Mouse (Mus musculus): Measurements from ENCODE around the gene Ddx17.

Ddx17 gene

DNA sequence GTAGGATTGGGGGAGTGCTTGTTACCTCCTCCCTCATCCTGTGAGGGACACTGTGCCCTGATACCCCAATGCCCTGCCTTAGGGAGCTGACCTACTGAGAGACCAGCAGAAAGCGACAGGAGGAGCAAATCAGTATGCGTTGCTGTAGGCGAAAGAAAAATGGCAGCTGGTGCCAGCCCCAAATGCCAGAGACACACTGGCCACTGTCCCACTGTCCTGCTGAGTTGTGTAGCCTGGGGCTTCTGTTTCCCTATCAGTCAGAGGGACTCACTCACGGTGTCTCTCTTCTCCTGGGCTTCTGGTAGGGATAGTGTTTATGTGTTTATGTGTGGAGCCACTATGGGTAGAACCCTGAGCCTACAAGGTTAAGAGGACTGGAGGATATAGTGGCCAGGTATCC lies 28.8 kb downstream of the Ddx17 start:
- DNase-seq = no peak

DNA sequence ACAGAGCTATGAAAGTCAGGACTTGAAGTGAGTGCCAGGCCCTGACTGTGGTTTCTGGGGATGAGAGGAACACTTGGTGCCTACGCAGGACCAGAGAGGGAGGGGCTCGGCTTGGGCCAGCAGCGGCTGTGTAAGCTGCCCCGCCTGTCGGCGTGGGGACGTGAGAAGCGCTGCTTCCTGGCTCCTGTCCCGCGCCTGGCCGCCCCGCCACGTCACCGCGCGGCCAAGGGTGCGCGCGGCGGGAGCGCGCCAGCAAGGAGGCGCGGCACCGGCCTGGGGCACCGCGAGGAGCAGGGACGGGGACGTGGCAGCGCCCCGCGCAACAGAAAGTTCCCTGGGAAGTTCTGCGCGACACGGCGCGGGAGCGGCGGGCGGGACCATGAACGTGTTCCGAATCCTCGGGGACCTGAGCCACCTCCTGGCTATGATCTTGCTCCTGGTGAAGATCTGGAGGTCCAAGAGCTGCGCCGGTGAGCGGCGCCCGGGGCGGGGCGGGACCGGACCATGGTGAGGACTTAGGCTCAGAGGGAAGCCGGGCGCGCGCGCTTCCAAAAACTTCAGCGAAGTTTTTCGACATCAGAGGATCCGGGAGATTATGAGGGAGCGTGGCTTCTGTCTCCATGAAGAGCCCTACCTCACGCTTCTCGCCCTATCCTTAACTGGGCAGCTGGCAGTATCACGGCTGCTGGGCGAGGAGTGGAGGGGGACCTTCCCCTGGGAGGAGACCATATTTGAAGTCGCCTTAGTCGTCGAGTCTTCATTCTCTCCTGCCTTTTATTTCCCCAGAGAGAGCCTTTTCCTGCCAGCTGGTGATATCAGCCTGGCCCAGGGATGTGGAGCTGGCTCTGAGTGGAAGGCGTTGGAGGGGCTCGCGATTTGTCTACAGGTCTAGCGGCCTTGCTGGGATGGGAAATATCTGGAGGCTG lies 30.1 kb downstream of the Ddx17 start, which contains the start of gene Kdelr3:
TSS of gene Kdelr3 (plus strand) at position 241 of the 926 bp plus-strand sequence.
- peak; percentile 86 to 93 for DNase-seq

DNA sequence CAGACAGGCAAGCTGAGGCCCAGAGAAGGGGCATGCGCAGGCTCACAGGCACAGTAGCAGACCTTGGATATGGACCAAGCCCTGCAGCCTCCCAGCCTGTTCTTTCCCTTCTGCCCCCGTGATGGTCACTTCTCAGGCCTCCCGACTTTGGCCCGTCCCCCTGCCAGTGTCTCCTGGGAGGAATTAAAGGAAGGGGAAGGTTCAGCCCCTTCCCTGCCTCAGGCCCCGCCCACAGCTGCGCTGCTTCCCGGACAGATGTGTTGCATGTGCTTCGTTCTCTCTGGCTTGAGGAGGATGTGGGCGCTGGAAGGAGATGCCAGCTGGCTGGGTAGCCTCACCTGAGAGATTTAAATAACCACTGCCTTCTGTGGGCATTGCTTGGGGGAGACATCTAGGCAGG lies 32.6 kb downstream of the Ddx17 start:
- peak; percentile 19 to 51 for DNase-seq

DNA sequence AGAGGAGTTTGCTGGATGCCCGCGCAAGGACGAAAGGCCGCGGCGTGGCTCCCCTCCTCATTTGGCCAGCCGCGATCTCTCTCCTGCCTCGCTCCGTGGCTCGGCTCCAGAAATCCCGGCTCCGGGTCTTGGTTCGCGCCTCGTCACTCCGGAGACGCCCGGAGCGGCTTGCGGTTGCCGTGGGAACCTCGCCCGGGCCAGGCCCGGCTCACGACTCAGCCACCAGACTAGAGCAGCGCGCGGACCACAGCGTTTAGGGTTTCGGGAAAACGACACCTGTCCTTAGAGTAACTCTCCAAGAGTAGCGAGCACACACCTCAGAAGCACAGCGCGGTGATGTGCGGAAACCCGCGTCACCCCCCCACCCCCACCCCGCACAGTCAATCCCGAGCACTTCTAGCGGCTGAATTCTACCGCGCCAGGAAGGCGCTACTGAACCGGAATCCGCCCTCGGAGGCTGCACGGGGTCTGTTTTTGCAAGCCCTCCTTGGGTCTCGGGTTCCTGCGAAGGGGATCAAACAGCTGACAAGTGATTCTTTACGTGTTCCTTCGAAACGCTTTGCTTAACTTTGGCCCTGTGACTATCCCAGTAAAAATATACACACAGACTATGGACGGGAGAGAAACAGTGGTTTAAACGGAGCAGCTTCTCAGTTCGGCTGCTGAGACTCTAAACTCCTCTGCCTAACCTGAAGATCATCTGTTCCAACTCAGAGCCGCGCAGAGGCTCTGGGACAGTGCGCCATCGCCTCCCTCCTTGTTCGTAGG lies 34.8 kb downstream of the Ddx17 start:
- DNase-seq = peak; percentile 90 to 91

DNA sequence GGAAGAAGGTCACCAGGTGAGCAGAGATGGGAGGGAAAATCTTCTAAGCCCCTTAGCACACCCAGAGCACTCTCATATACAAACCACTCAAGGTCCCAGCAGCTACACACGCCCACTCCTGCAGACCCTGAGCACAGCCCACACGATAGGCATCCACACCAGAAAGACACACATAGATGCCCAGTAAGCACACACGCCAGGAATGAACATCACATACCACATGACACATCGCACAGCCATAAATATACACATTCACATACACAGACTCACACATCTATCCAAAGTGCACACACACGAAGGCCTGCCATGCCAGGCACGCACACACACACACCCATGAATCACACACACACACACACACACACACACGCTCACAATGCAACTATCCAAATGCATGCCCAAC lies 36.1 kb downstream of the Ddx17 start:
- DNase-seq = no peak

DNA sequence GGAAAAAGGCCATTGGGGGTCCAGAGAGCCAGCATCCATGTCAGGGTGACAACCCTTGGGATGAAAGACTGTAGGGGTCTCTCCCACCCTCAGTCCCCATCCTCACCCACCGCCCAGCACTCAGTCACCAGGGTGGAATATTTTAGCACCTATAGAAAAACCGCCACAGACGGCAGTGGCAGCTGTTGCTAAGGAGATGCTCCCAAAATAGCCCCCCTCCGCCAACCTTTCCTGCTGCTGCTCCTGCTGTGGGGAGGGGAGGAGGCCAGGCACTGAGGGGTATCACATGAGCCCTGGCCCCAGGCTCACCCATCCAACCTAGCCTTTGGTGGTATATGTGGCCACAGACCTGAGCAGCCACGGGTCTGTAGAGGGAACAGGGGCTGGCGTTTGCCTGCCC lies 36.5 kb downstream of the Ddx17 start:
- DNase-seq = no peak

DNA sequence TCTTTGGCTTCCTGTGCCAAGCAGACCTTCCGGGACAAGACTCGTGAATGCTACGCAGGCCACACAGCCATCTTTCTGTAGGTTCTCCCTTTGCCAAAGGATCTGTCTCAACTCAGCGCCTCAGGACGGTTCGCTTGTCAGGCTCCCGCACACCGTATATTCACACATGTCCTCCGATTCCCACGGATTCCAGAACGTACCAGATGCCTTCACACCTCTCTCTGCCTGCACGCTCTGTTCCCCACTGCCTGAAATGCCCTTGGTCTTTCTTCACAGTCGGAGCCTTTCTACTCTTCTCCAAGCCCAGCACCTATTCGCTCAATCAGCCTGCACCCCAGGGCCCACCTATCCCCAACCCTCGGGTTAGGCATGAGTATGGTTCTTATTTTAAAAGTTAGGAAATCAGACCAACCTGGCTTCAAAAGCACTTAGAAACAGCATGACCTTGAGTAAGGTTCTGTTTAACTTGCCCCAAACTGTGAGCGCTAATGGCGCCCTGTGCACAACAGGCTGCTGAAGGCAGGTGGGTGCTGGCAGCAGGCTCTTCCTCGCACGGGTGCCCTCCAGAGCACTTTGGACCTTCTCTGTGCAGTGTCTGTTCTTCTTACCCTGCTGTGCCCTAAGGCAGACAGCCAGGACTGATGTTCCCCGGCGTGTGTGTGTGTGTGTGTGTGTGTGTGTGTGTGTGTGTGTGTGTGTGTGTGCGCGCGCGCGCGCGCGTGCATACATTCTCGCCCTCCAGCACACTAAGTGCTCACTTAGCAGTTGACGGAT lies 39.3 kb downstream of the Ddx17 start:
- DNase-seq = no peak

DNA sequence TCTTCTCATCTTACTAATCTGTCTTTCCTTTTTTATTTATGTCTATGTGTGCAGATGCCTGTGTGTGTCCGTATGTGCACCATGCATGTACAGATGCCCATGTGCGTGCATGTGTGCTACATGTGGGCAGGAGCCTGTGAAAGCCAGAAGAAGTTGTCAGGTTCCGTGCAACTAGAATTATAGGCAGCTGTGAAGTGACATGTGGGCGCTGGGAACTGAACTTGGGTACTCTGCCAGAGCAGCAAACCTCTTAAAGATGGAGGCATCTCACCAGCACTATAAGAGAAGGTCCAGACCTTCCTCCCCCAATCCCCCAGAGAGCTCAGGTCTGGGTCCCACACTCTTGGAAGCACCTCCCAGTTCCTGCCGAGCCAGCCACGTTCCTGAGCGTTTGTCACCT lies 40.1 kb downstream of the Ddx17 start:
- no peak for DNase-seq

DNA sequence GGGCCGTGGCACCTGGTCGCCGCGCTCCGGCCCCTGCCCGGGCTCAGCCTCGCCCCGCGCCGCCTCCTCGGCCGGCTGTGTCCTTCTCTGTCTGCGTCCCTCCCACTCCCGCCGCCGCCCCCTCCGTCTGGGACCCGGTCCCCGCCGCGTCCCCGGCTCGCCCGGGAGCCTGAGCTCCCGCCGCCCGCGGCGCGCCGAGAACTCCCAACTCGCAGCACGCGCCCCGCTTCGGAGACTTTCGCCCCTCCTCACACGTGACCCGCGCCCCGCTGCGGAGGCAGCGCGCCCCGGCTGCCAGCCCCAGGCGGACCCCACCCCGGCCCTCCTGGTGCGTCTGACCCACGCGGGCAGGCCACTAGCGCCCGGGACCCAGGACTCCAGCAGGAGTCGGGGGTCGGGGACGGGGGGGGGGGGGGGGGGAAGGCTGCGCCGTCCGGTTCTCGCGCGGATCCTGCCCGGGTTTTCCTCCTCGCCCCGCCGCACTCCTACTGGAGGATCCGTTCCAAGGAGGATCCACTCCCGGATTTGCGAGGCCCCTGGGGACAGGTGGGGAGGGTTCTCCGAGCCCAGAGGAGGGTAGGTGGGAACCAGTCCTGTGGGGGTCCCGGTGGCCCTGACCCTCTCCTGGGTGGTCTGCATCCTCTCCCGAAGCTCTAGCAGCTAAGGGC lies 40.8 kb downstream of the Ddx17 start:
- DNase-seq = peak; percentile 62 to 67

DNA sequence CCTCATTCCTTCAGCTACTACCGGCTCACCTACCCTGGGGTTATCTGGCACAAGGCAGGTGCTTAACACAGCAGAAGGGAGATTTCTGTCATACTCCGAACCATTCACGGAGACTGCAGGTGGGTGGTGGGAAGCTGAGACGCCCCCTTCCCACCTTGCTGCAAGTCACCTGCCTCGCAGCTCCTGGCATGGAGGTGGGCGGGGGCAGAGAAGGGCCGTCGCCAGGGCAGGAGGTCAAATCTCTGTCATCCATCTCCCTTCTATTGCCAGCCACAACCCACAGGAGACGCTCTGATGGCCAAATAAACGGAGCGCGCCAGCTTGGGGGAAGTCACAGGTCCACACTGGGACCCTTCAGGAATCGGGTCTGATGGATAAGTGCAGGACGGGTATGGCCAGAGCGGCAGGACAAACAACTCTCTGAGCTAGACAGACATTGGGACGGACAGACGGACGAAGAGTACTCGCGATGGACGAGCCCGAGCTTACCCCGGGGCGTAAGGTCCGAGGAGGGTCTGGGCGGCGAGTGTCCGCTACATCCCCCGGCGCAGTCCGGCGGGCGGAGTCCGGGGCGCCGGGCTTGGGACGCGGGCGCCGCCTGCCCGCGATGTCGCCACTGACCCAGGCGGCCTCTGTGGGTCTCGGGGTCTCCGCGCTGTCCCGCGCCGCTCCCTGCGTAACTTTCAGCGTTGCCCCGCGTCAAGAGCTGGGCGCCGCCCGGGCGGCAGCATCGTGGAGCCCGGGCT lies 41.7 kb downstream of the Ddx17 start, which contains the start of gene Kcnj4:
TSS of gene Kcnj4 (minus strand) at position 535 of the 746 bp plus-strand sequence.
- DNase-seq = no peak

DNA sequence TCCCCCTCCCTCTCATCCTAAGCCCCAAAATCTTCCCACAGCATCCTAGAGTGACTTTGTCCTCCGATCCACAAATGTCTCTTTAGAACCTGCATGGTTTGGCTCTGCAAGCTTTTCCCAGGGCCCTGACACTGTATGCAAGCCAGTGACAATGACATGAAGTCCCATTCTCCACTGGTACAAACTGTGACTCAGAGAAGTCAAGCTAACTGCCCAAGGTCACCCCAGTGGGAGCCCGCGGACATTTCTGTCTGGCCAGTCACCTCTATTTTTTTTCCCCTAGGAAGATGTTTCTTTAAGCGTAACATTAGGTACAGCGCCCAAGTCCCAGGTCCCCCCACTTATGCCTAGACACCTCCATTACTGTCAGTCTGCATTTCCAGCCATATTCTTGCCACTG lies 43.1 kb downstream of the Ddx17 start:
- no peak for DNase-seq

DNA sequence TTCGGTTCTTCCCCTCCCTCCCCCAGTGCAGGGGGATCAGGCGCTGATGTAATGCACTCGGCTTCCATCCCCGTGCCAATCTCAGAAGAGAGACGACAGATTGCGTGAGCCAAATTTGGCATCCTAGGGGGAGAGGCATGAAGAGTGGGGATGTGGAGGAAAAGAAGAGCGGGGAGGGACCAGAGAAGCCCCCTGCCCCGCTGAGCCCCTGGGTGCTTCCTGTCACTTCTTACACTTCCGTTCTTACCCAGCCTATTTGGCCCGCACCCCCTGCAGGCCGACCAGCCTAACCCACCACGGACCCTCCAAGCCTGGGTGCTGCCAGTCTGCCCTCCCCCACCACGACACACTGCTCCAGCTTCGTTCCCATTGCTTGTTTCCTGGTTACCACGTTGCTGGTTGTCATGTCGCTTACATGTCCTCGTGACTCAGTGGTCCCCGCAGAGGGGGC lies 43.6 kb downstream of the Ddx17 start:
- no peak for DNase-seq

DNA sequence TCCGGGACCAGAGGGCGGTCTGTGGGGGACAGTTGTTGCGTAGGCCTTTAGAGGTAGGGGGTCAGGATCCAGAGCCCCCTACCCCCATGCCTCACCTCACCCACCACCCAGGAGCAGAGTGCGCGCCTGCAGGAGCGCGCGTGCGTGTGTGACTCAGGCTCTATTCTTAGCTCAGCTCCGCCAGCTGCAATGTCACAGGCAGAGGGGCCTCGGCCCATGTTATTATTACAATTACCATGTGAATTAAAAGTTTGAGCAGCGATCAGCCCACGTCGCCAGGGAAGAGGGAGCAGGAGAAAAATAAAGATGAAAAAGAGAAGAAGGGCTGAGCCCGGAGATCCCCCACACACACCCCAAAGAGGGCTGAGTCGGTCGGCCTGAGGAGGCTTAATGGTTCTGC lies 46.4 kb downstream of the Ddx17 start:
- DNase-seq = no peak

DNA sequence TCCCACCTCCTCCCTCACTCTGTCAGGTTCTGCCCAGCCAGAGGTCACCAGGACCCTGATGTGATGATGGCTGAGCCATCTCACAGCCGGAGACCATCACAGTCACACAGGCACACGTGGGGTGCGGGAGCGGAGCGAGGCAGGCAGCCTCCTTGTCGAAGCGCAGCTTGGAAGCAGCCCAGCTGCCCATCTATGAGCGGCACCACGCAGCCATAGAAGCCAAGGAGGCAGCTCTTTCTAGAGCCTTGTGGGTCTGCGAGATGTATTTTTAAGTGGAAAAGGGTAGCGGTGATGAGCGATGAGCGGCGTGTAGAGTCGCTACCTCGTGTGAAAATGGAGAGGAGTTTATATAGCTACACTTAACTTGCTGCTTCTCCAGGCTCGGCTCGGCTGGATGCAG lies 53.0 kb downstream of the Ddx17 start:
- no peak for DNase-seq

DNA sequence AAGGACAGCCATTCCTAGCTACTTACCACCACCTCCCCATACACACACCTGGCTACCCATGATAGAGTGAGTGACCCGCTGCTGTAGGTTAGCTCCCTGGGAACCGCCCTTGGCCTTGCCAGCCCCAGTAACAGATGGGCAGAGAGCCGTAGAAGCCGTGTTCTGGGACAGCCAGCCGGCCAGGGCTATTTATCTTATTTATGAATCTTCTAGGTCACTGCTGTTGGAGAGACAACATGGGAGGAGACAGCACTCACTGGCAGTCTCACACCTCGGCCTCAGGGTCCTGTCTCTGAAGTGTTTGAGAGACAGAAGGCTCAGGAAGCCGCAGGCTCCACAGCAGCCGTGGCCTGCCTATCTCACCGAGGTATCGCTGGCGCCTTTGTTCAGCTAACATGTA lies 57.1 kb downstream of the Ddx17 start:
- no peak for DNase-seq

DNA sequence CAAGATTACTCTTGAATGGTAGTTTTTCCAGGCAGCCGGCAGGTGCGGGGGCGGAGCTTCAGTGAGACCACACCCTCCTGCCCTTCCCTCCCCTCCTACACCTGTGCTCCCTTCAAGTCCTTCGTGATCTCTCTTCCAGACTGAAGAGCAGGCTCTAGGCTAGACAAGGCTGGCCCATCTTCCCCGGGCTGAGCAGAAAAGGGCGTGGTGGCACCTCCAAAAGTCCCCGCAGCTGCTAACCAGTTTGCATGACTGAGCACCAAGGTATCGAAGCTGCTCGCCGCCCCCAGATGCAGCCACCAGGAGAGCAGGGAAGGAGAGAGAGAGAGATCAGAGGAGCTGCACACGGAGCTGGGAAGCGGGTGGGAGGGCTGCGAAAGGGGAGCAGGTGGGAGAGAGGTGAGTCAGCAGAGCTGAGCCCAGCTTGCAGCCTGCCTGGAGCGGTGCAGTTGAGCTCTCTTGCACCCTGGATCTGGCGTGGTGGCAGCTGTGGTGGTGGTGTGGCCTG lies 65.3 kb downstream of the Ddx17 start:
- DNase-seq = peak in 1 of 2 experiments; percentile 15
